Mouse (Mus musculus) lung, postnatal 0 days (tissue): ENCODE measurements around the gene Nup37. TPM values are rescaled to one million over a fixed set of nuclear protein-coding genes. Genes with fewer than 3 reads are reported as not detected.

Source experiments
- ATAC-seq: fragments of 200-750 bp; cut with Nextera tagmentation; 2 replicates; pipeline ENCODE4 v1.8.0; 2017; ENCODE audit warnings: moderate library complexity
- DNase-seq: peaks from one replicate; pipeline ENCODE4 v3.0.0-alpha.2; 2016; ENCODE audit warnings: low spot score
- H3K27ac ChIP-seq: fragments of 300-500 bp; sonication (generic); 2 replicates; pipeline ENCODE4 v1.5.1; 2014; ENCODE audit warnings: antibody characterized with exemption, mild to moderate bottlenecking, low read length, mixed read lengths
- H3K27me3 ChIP-seq: fragments of 300-500 bp; sonication (generic); replicated peaks from 2 replicates; pipeline ENCODE4 v1.6.1; 2014; ENCODE audit warnings: low read length, mixed read lengths; ENCODE audit not compliant: insufficient read depth
- H3K36me3 ChIP-seq: fragments of 300-500 bp; sonication (generic); 2 replicates; pipeline ENCODE4 v1.6.1; 2014; ENCODE audit warnings: low read length, mixed read lengths; ENCODE audit not compliant: insufficient read depth
- H3K4me1 ChIP-seq: fragments of 300-500 bp; sonication (generic); 2 replicates; pipeline ENCODE4 v1.6.1; 2014; ENCODE audit warnings: antibody characterized with exemption, low read depth, low read length, mixed read lengths; ENCODE audit not compliant: insufficient read depth
- H3K4me2 ChIP-seq: fragments of 300-500 bp; sonication (generic); replicated peaks from 2 replicates; pipeline ENCODE4 v1.6.1; 2014; ENCODE audit warnings: low read depth, mild to moderate bottlenecking, low read length, moderate library complexity, mixed read lengths
- H3K4me3 ChIP-seq: fragments of 300-500 bp; sonication (generic); 2 replicates; pipeline ENCODE4 v1.5.1; 2014; ENCODE audit warnings: low read depth, low read length
- H3K9ac ChIP-seq: fragments of 300-500 bp; sonication (generic); replicated peaks from 2 replicates; pipeline ENCODE4 v1.6.1; 2014; ENCODE audit warnings: low read depth, mild to moderate bottlenecking
- H3K9me3 ChIP-seq: fragments of 300-500 bp; sonication (generic); 2 replicates; pipeline ENCODE4 v1.6.1; 2016; ENCODE audit warnings: low read length, mixed read lengths
- CTCF ChIP-seq: IDR thresholded peaks from 2 replicates; pipeline ENCODE4 v1.5.1; 2016; ENCODE audit warnings: antibody characterized with exemption, mild to moderate bottlenecking
- EP300 ChIP-seq: IDR thresholded peaks from 2 replicates; pipeline ENCODE4 v1.6.1; 2016; ENCODE audit warnings: antibody characterized with exemption, mild to moderate bottlenecking, control low read depth
- WGBS: fragments of 180-500 bp; shearing (Covaris S2); extraction: QIAGEN DNeasy Blood & Tissue Kit; methylation state at CpG from one replicate; pipeline ENCODE4 v1.1.7; 2014; 5-methylcytosine and 5-hydroxymethylcytosine counted together
- polyA plus RNA-seq: library from polyadenylated mRNA; unstranded; fragments of >200 nt; fragmentation: Nextera tagmentation; extraction: Ambion mirVana; gene quantifications from 2 replicates; pipeline ENCODE4 v1.2.1, GENCODE M21; 2015

The Nup37 gene
- 21.3 and 22.5 TPM in 2 replicates for polyA plus RNA-seq

- Histone ChIP-seq H3K4me3 (peak within 1 kb of the TSS; percentile 65), H3K9ac (peak within 1 kb of the TSS; percentile 68; the same call in 1 of the 2 replicates), H3K4me2 (peak within 1 kb of the TSS; percentile 90), H3K27ac (no peak within 1 kb of the TSS; the same call in 1 of the 2 replicates), H3K4me1 (peaks cover 2% of the 10 kb centered on the region; the same call in 1 of the 2 replicates), H3K9me3 (no peaks in the 10 kb centered on the region), H3K27me3 (no peaks in the 10 kb centered on the region), H3K36me3 (no peaks in the 10 kb centered on the region)
- under 1% methylated on average over 52 of the region's 53 CpGs for whole genome bisulfite sequencing
- DNase-seq (peak; percentile 87), ATAC-seq (peak; percentile 99)
- no peak for TF ChIP-seq CTCF
- TF ChIP-seq EP300, result no peak
These were observed at the start of gene Nup37, which contains the start of gene Parpbp for GRCm38 (mm10) chr10:88146707-88147477. Nup37 (plus strand) TSS chr10:88146992. Parpbp (minus strand) TSS chr10:88146941.

DNA sequence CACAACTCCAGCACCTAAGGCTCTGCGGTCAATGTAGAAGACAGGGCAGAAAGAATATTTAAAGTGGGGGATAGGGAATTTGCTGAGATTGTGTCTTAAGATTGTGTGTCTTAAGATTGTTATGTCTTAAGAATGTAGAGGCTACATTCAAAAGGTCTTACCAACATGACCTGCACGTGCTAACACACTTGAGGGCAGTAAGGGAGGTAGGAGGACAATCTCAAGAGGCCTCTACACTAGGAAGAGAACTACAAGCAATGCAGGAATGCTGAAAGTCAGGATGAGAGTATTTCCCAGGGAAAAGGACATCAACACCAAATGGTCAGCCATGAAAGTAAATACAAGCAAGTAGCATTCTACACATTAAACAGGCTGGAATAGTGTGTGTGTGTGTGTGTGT is 40.6 kb upstream of the Nup37 start:
- Histone ChIP-seq H3K36me3 (no peaks in the 10 kb centered on the region), H3K9me3 (no peaks in the 10 kb centered on the region), H3K4me3 (no peak overlapping the region), H3K4me2 (no peak overlapping the region), H3K27me3 (no peaks in the 10 kb centered on the region), H3K9ac (no peak overlapping the region), H3K4me1 (no peaks in the 10 kb centered on the region), H3K27ac (no peak overlapping the region)
- TF ChIP-seq EP300 (peak; percentile 75), CTCF (no peak)
- peak; percentile 9 for DNase-seq
- WGBS, result 64% methylated on average over 2 of the region's 2 CpGs
- peak; percentile 77 for ATAC-seq

DNA sequence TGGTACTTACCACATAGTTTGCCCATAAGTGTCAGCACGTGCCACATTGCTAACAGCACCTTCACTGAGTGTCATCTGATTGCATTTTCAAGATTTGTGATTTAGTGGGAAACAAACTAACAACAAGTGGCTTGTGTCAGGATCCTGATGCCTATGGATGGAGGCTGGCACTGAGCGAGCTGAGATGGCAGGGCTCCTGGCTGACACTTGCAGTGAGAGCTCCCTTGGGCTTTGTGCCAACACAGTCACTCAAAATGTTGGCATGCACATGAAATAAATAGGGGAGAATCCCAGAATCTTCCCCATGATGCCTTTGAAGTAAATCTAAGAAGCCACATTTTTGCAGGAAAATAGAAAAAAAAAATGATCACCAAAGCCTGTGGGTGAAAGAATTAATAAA is 33.5 kb upstream of the Nup37 start:
- DNase-seq (no peak), ATAC-seq (no peak)
- no peak for TF ChIP-seq CTCF
- TF ChIP-seq EP300, result no peak
- H3K36me3 ChIP-seq, result no peaks in the 10 kb centered on the region
- H3K9ac ChIP-seq, result no peak overlapping the region
- no peak overlapping the region for H3K4me2 ChIP-seq
- no peaks in the 10 kb centered on the region for H3K27me3 ChIP-seq
- no peak overlapping the region for H3K4me3 ChIP-seq
- no peaks in the 10 kb centered on the region for H3K4me1 ChIP-seq
- H3K27ac ChIP-seq, result no peak overlapping the region
- 68% methylated on average over 2 of the region's 2 CpGs for WGBS
- H3K9me3 ChIP-seq, result no peaks in the 10 kb centered on the region

DNA sequence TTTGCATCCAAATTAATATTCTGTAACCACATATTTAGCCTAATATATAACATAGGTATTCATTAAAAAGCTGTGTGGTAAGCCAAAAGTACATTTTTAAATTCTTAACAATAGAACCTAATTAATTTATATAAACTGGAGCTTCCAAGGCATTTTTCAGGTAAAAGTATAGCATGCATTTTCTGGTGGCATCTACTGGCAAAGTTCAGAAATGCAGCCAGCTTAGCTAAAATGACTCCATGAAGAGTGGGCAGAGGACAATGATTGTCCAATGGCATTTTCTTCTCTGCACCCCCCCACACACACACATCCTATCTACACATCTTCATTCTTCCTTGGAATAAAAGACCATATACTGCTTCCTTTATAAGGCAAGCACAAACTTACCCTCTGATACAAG is 27.1 kb upstream of the Nup37 start:
- H3K4me1 ChIP-seq, result no peaks in the 10 kb centered on the region
- no peak for DNase-seq

DNA sequence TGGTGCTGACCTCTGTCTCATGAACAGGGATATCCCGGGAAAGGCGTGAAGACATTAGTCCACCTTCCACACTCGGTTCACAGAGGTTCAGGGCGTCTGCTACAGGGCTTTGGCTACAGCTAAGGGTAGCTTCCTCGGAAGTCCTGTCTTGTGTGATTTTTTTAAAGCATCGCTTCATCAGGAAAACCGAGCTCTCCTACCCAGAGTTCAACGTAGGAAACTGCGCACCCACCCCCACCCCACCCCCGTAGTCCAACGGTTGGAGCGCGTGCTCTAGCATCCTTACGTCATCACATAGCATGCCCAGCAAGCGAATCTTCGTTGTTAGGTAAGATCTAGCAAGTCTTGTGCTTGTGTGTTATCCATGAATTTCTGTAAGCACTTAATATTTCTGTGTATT is 11.2 kb upstream of the Nup37 start:
- TF ChIP-seq EP300 (no peak), CTCF (no peak)
- no peak for DNase-seq
- Histone ChIP-seq H3K9ac (no peak overlapping the region), H3K27ac (no peak overlapping the region), H3K9me3 (no peaks in the 10 kb centered on the region), H3K4me1 (no peaks in the 10 kb centered on the region), H3K27me3 (no peaks in the 10 kb centered on the region), H3K4me2 (no peak overlapping the region), H3K4me3 (no peak overlapping the region), H3K36me3 (no peaks in the 10 kb centered on the region)
- ATAC-seq, result no peak
- 94% methylated on average over 16 of the region's 16 CpGs for WGBS

More for the DNA sequence above, 27.1 kb upstream of the Nup37 start:
- Histone ChIP-seq H3K27me3 (no peaks in the 10 kb centered on the region), H3K36me3 (no peaks in the 10 kb centered on the region), H3K9ac (no peak overlapping the region), H3K4me3 (no peak overlapping the region), H3K4me2 (no peak overlapping the region), H3K27ac (no peak overlapping the region), H3K9me3 (no peaks in the 10 kb centered on the region)
- TF ChIP-seq CTCF (peak; percentile 55), EP300 (no peak)
- no peak for ATAC-seq

- Histone ChIP-seq H3K27me3 (no peaks in the 10 kb centered on the region), H3K4me1 (peaks cover 2% of the 10 kb centered on the region; the same call in 1 of the 2 replicates), H3K27ac (no peak overlapping the region), H3K4me2 (peak overlapping the region; percentile 90), H3K4me3 (peak overlapping the region; percentile 65), H3K36me3 (no peaks in the 10 kb centered on the region), H3K9me3 (no peaks in the 10 kb centered on the region), H3K9ac (peak overlapping the region; percentile 68; the same call in 1 of the 2 replicates)
- ATAC-seq (no peak), DNase-seq (no peak)
- WGBS, result 15% methylated on average over 7 of the region's 7 CpGs
- no peak for TF ChIP-seq EP300
- TF ChIP-seq CTCF, result no peak
These were observed 605 bp upstream of the Nup37 start for GRCm38 (mm10) chr10:88146187-88146586.
